Mouse (Mus musculus) testis, adult 2 months (tissue): ENCODE results near the gene Lima1. TPM values are rescaled to one million over a fixed set of nuclear protein-coding genes. Genes with fewer than 3 reads are reported as not detected.

Source experiments
- H3K27ac ChIP-seq: fragments of 200-500 bp; 2 replicates; pipeline ENCODE4 v1.5.1; 2012; ENCODE audit warnings: low read depth, low read length; ENCODE audit not compliant: control insufficient read depth, insufficient read depth
- H3K27me3 ChIP-seq: fragments of 200-500 bp; 2 replicates; pipeline ENCODE4 v1.6.1; 2012; ENCODE audit warnings: mild to moderate bottlenecking, low read length, moderate library complexity; ENCODE audit not compliant: control insufficient read depth, insufficient read depth
- H3K36me3 ChIP-seq: fragments of 200-500 bp; 2 replicates; pipeline ENCODE4 v1.6.1; 2012; ENCODE audit warnings: mild to moderate bottlenecking, low read length; ENCODE audit not compliant: control insufficient read depth, insufficient read depth
- H3K4me1 ChIP-seq: fragments of 200-500 bp; 2 replicates; pipeline ENCODE4 v1.6.1; 2012; ENCODE audit warnings: low read length; ENCODE audit not compliant: control insufficient read depth, insufficient read depth
- H3K4me3 ChIP-seq: fragments of 200-500 bp; 2 replicates; pipeline ENCODE4 v1.5.1; 2012; ENCODE audit warnings: low read depth, mild to moderate bottlenecking, low read length, moderate library complexity, mixed read lengths; ENCODE audit not compliant: control insufficient read depth
- CTCF ChIP-seq: fragments of 200-500 bp; IDR thresholded peaks from 2 replicates; pipeline ENCODE4 v1.5.1; 2012; ENCODE audit warnings: low read depth, mild to moderate bottlenecking, inconsistent platforms, low read length, moderate library complexity; ENCODE audit not compliant: control insufficient read depth, insufficient read depth, insufficient replicate concordance
- POLR2A ChIP-seq: fragments of 200-500 bp; IDR thresholded peaks from 2 replicates; pipeline ENCODE4 v1.6.1; 2012; ENCODE audit warnings: low read depth, mild to moderate bottlenecking, inconsistent platforms, low read length, moderate library complexity; ENCODE audit not compliant: control insufficient read depth
- polyA plus RNA-seq: library from polyadenylated mRNA; depleted of rRNA; stranded (reverse); fragments of >200 nt; gene quantifications from 2 replicates; pipeline ENCODE4 v1.2.3, GENCODE M21; 2012

Gene Lima1
- polyA plus RNA-seq, 1 experiment = 3.8 TPM

GRCm38 (mm10) chr15:99866450-99867221, 8.6 kb downstream of the Lima1 start:
- H3K36me3 ChIP-seq = no peaks in the 10 kb centered on the region
- peaks cover 16% of the 10 kb centered on the region for H3K4me1 ChIP-seq
- peak overlapping the region; percentile 91 for H3K4me3 ChIP-seq
- TF ChIP-seq POLR2A (peak; percentile 40; the same call in 1 of the 2 replicates), CTCF (no peak)
- H3K27me3 ChIP-seq = no peaks in the 10 kb centered on the region
- peak overlapping the region; percentile 49; the same call in 1 of the 2 replicates for H3K27ac ChIP-seq

GRCm38 (mm10) chr15:99865942-99866341, 9.3 kb downstream of the Lima1 start:
- Histone ChIP-seq H3K36me3 (no peaks in the 10 kb centered on the region), H3K4me3 (peak overlapping the region; percentile 91), H3K4me1 (peaks cover 16% of the 10 kb centered on the region), H3K27ac (peak overlapping the region; percentile 78), H3K27me3 (no peaks in the 10 kb centered on the region)
- TF ChIP-seq POLR2A = no peak
- TF ChIP-seq CTCF = no peak

- peak overlapping the region; percentile 91 for H3K4me3 ChIP-seq
- no peaks in the 10 kb centered on the region for H3K27me3 ChIP-seq
- H3K27ac ChIP-seq = peak overlapping the region; percentile 78
- TF ChIP-seq CTCF = no peak
- TF ChIP-seq POLR2A = peak; percentile 68; the same call in 1 of the 2 replicates
- peaks cover 16% of the 10 kb centered on the region for H3K4me1 ChIP-seq
- no peaks in the 10 kb centered on the region for H3K36me3 ChIP-seq
These were observed 9.7 kb downstream of the Lima1 start for GRCm38 (mm10) chr15:99865494-99865941.

GRCm38 (mm10) chr15:99865046-99865445, 10.2 kb downstream of the Lima1 start:
- H3K27me3 ChIP-seq = no peaks in the 10 kb centered on the region
- peaks cover 16% of the 10 kb centered on the region for H3K4me1 ChIP-seq
- no peaks in the 10 kb centered on the region for H3K36me3 ChIP-seq
- H3K27ac ChIP-seq = no peak overlapping the region
- TF ChIP-seq POLR2A (no peak), CTCF (no peak)
- H3K4me3 ChIP-seq = peak overlapping the region; percentile 91

- Histone ChIP-seq H3K4me3 (no peak overlapping the region), H3K27me3 (no peaks in the 10 kb centered on the region), H3K4me1 (peaks cover 16% of the 10 kb centered on the region), H3K36me3 (no peaks in the 10 kb centered on the region), H3K27ac (no peak overlapping the region)
- TF ChIP-seq POLR2A (no peak), CTCF (no peak)
These were observed 11.5 kb downstream of the Lima1 start for GRCm38 (mm10) chr15:99863786-99864185.

GRCm38 (mm10) chr15:99863358-99863757, 11.9 kb downstream of the Lima1 start:
- Histone ChIP-seq H3K4me1 (peaks cover 16% of the 10 kb centered on the region), H3K4me3 (no peak overlapping the region), H3K27ac (no peak overlapping the region), H3K27me3 (no peaks in the 10 kb centered on the region), H3K36me3 (no peaks in the 10 kb centered on the region)
- no peak for TF ChIP-seq CTCF
- TF ChIP-seq POLR2A = no peak

- Histone ChIP-seq H3K27ac (no peak overlapping the region), H3K27me3 (no peaks in the 10 kb centered on the region), H3K36me3 (no peaks in the 10 kb centered on the region), H3K4me3 (no peak overlapping the region), H3K4me1 (peaks cover 13% of the 10 kb centered on the region)
- TF ChIP-seq CTCF = no peak
These were observed 12.8 kb downstream of the Lima1 start for GRCm38 (mm10) chr15:99862473-99862872.

GRCm38 (mm10) chr15:99861955-99862354, 13.3 kb downstream of the Lima1 start:
- Histone ChIP-seq H3K4me3 (no peak overlapping the region), H3K4me1 (peaks cover 18% of the 10 kb centered on the region), H3K36me3 (no peaks in the 10 kb centered on the region), H3K27me3 (no peaks in the 10 kb centered on the region), H3K27ac (no peak overlapping the region)
- TF ChIP-seq POLR2A (no peak), CTCF (no peak)
